Comparison of ENCODE assay signal across 8 mouse cellular contexts in the genomic region with DNA sequence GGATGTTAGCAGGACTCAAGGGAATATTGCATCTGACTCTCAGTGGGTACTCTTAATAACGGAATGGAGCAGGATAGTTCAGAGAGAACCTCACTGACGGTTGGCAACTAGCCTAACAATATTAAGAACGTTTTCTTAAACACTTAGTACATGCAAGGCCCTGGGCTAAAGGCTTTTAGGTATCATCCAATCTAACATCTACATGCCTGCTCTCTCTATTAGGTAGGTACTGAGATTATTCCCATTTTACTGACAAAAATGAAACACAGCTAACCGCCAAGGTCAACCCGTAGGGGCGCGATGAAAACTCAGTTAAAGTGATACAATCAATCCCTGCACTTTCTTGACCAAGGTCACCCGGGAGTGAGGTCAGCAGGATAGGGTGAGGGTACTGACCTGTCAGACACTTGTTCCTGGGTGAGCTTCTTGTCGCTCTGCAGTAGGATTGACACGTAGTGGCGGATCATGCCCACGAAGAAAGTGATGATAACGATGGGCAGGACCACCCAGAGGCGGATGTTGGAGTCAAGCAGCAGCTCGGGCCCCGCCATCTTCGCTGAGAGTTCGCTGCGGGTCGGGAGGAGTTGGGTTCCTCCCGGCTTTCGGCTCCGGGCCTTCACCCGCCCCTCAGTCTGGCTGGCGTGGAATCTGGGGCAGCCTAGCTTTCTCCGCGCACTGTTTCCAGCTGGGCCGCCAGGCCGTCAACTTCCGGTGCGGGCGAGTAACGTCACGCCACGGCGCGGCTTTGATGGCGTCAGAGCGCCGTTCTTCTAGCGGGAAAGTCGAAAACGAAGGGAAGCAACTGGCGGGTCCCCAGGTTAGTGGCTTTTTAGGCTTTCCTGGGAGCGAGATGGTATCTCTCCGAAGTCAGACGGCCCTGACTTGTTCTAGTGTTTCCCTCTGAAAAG. TPM values are rescaled to one million over a fixed set of nuclear protein-coding genes. Genes with fewer than 3 reads are reported as not detected.
DNase-seq lines count a peak whose midpoint lies in the region; ATAC-seq and TF ChIP-seq lines count a peak whose summit lies in the region.

A gene (minus strand): TSS at position 721 of the 908 bp plus-strand sequence.
A gene (plus strand): TSS at position 751 of the 908 bp plus-strand sequence.

- CTCF ChIA-PET in Patski (lab: Charles Lee) = interaction anchor here (0.8 kb wide), 1 partner anchor 65 kb away, joined by 3 read pairs; no protein-coding TSS in a partner anchor

- ATAC-seq in Patski = peak; percentile 69
- peak; percentile 89 for ATAC-seq in hindbrain, embryonic 13.5 days (ENCODE audit: low FRiP score)

- in situ Hi-C loops in Patski (cut with MboI; ENCODE audit: low pct_unique_long_range_greater_than_20kb) = no loop called here

- TF ChIP-seq CTCF in Patski (IDR thresholded peaks at IDR 0.05) = no peak

- H3K4me1 ChIP-seq in hindbrain, embryonic 13.5 days (replicated peaks) = peaks cover 25% of the 10 kb centered on the region

- H3K9ac ChIP-seq in hindbrain, embryonic 13.5 days = peak within 1 kb of the TSS; percentile 91

- no peaks in the 10 kb centered on the region for H3K27me3 ChIP-seq in Patski
- no peaks in the 10 kb centered on the region for H3K27me3 ChIP-seq in hindbrain, embryonic 13.5 days

- WGBS in hindbrain, embryonic 13.5 days = 1% methylated on average over 47 of the region's 47 CpGs

- H3K27ac ChIP-seq in hindbrain, embryonic 13.5 days = peak within 1 kb of the TSS; percentile 78

- POLR2A ChIA-PET in Patski (lab: Charles Lee) = interaction anchor here (1.6 kb wide), 1 partner anchor 91 kb away, joined by 3 read pairs; no protein-coding TSS in a partner anchor

- no peak for DNase-seq in Patski (ENCODE audit: low read depth, low spot score)
- peak; percentile 98 to 99 for DNase-seq in cerebellum, postnatal 10 days
- peak; percentile 84 to 94 for DNase-seq in frontal cortex, postnatal 14 days (ENCODE audit: low spot score in 2 of 2)
- DNase-seq in layer of hippocampus, postnatal 14 days (ENCODE audit: low spot score in 2 of 2) = peak; percentile 95
- DNase-seq in lung, postnatal 10 days = peak; percentile 94
- DNase-seq in ovary, postnatal 14 days (ENCODE audit: low spot score) = peak; percentile 97
- DNase-seq in thymus, postnatal 10 days (ENCODE audit: low spot score in 2 of 2) = peak; percentile 86 to 93

- peak within 1 kb of the TSS; percentile 82 for H3K4me2 ChIP-seq in hindbrain, embryonic 13.5 days

- peak within 1 kb of the TSS; percentile 90 for H3K4me3 ChIP-seq in hindbrain, embryonic 13.5 days

- H3K9me3 ChIP-seq in hindbrain, embryonic 13.5 days = no peaks in the 10 kb centered on the region

- peaks cover 11% of the 10 kb centered on the region for H3K36me3 ChIP-seq in hindbrain, embryonic 13.5 days

RNA-seq across cellular contexts. Expression of the first gene that starts in this region (rescaled TPM):
- polyA plus RNA-seq in Patski (2021) = 162 TPM
- polyA plus RNA-seq in hindbrain, embryonic 13.5 days (2015; fragmentation: Nextera tagmentation; extraction: Ambion mirVana) = 105 and 110 TPM in 2 replicates
- 10 to 100 TPM; 79.0 to 80.5 TPM for total RNA-seq in layer of hippocampus, postnatal 14 days (2021)

RNA-seq across cellular contexts. Expression of the second gene that starts in this region (rescaled TPM):
- 8.2 TPM for polyA plus RNA-seq in Patski (2021)
- 3.0 and 3.2 TPM in 2 replicates for polyA plus RNA-seq in hindbrain, embryonic 13.5 days (2015; fragmentation: Nextera tagmentation; extraction: Ambion mirVana)
- total RNA-seq in layer of hippocampus, postnatal 14 days (2021) = 1 to 10 TPM; 2.5 to 4.1 TPM
